Mouse (Mus musculus) MEL (cell line): ENCODE results near the gene Tbc1d10c. TPM values are rescaled to one million over a fixed set of nuclear protein-coding genes. Genes with fewer than 3 reads are reported as not detected.
A peak's percentile ranks its signal among the peaks of the same experiment; 100 is the strongest.

Source experiments
- DNase-seq: peaks from one replicate; pipeline ENCODE4 v3.0.0; 2011; ENCODE audit warnings: low read depth, low spot score
- H3K27ac ChIP-seq: 2 replicates; pipeline ENCODE4 v1.5.1; 2012; ENCODE audit warnings: low read depth, mild to moderate bottlenecking, control low read depth, low read length, moderate library complexity; ENCODE audit not compliant: control insufficient read depth
- H3K27me3 ChIP-seq, 2 experiments: fragments of 150-350 bp in 1 of 2; sonication (generic) in 1 of 2; 2 replicates each; pipeline ENCODE4 v1.6.1; 2012; ENCODE audit warnings: low read length in 2 of 2, mild to moderate bottlenecking in 2 of 2, improper control_type of control experiment in 1 of 2, moderate library complexity in 1 of 2; ENCODE audit not compliant: insufficient read depth in 2 of 2, control insufficient read depth in 1 of 2
- H3K36me3 ChIP-seq, 2 experiments: 2 replicates each; pipeline ENCODE4 v1.6.1; 2012 to 2014; ENCODE audit warnings: low read length in 2 of 2, improper control_type of control experiment in 1 of 2, inconsistent platforms in 1 of 2, mild to moderate bottlenecking in 1 of 2; ENCODE audit not compliant: insufficient read depth in 2 of 2, control insufficient read depth in 1 of 2
- H3K4me1 ChIP-seq, 2 experiments: fragments of 150-350 bp in 1 of 2; sonication (generic) in 1 of 2; 2 replicates each; pipeline ENCODE4 v1.6.1; 2012; ENCODE audit warnings: low read length in 2 of 2, improper control_type of control experiment in 1 of 2, mild to moderate bottlenecking in 1 of 2; ENCODE audit not compliant: insufficient read depth in 2 of 2, control insufficient read depth in 1 of 2
- H3K4me3 ChIP-seq, 2 experiments: fragments of 150-350 bp in 1 of 2; sonication (generic) in 1 of 2; 2 replicates each; pipeline ENCODE4 v1.5.1; 2012; ENCODE audit warnings: low read depth in 2 of 2, low read length in 2 of 2, mild to moderate bottlenecking in 2 of 2, moderate library complexity in 2 of 2, control low read depth in 1 of 2, improper control_type of control experiment in 1 of 2; ENCODE audit not compliant: control insufficient read depth in 1 of 2, insufficient read depth in 1 of 2
- H3K79me2 ChIP-seq: 2 replicates; pipeline ENCODE4 v1.6.1; 2012; ENCODE audit warnings: mild to moderate bottlenecking, low read length, moderate library complexity; ENCODE audit not compliant: control insufficient read depth, poor library complexity, insufficient read depth
- H3K9ac ChIP-seq: 2 replicates; pipeline ENCODE4 v1.6.1; 2012; ENCODE audit warnings: low read depth, mild to moderate bottlenecking, control low read depth, low read length, moderate library complexity; ENCODE audit not compliant: control insufficient read depth, poor library complexity, severe bottlenecking
- H3K9me3 ChIP-seq: fragments of 150-350 bp; sonication (generic); replicated peaks from 2 replicates; pipeline ENCODE4 v1.6.1; 2012; ENCODE audit warnings: mild to moderate bottlenecking, low read length, improper control_type of control experiment, moderate library complexity; ENCODE audit not compliant: insufficient read depth
- BHLHE40 ChIP-seq: IDR thresholded peaks from 2 replicates; pipeline ENCODE4 v1.6.1; 2012; ENCODE audit warnings: low read depth, mild to moderate bottlenecking, inconsistent platforms, low read length, improper control_type of control experiment, borderline replicate concordance
- CHD1 ChIP-seq: IDR thresholded peaks from 2 replicates; pipeline ENCODE4 v1.6.1; 2012; ENCODE audit warnings: low read depth, mild to moderate bottlenecking, inconsistent platforms, low read length, improper control_type of control experiment
- CTCF ChIP-seq, 3 experiments: IDR thresholded peaks in 2 of 3; conservative IDR thresholded peaks in 1 of 3; 2 replicates each; pipeline ENCODE4 v1.5.1; 2011 to 2012; ENCODE audit warnings: low read length in 3 of 3, low read depth in 2 of 3, mild to moderate bottlenecking in 2 of 3, improper control_type of control experiment in 1 of 3, inconsistent platforms in 1 of 3, mixed read lengths in 1 of 3, moderate library complexity in 1 of 3; ENCODE audit not compliant: control insufficient read depth in 1 of 3, insufficient read depth in 1 of 3, poor library complexity in 1 of 3, severe bottlenecking in 1 of 3
- E2F4 ChIP-seq: IDR thresholded peaks from 2 replicates; pipeline ENCODE4 v1.6.1; 2011; ENCODE audit warnings: low read depth, low read length, improper control_type of control experiment, borderline replicate concordance
- ELF1 ChIP-seq: IDR thresholded peaks from 2 replicates; pipeline ENCODE4 v1.6.1; 2014; ENCODE audit warnings: low read depth, mild to moderate bottlenecking, inconsistent platforms, low read length, improper control_type of control experiment, moderate library complexity
- EP300 ChIP-seq, 2 experiments: IDR thresholded peaks; 2 replicates each; pipeline ENCODE4 v1.6.1; 2011; ENCODE audit warnings: improper control_type of control experiment in 2 of 2, low read length in 2 of 2, low read depth in 1 of 2, mild to moderate bottlenecking in 1 of 2
- ETS1 ChIP-seq: IDR thresholded peaks from 2 replicates; pipeline ENCODE4 v1.6.1; 2012; ENCODE audit warnings: low read depth, mild to moderate bottlenecking, inconsistent platforms, low read length, improper control_type of control experiment, moderate library complexity
- HCFC1 ChIP-seq: IDR thresholded peaks from 2 replicates; pipeline ENCODE4 v1.6.1; 2012; ENCODE audit warnings: low read depth, mild to moderate bottlenecking, inconsistent platforms, low read length, improper control_type of control experiment, moderate library complexity
- MAX ChIP-seq: IDR thresholded peaks from 2 replicates; pipeline ENCODE4 v1.6.1; 2011; ENCODE audit warnings: low read length, improper control_type of control experiment
- MAZ ChIP-seq: IDR thresholded peaks from 2 replicates; pipeline ENCODE4 v1.6.1; 2012; ENCODE audit warnings: low read depth, mild to moderate bottlenecking, inconsistent platforms, low read length, improper control_type of control experiment
- MEF2A ChIP-seq: IDR thresholded peaks from 2 replicates; pipeline ENCODE4 v1.6.1; 2014; ENCODE audit warnings: low read depth, mild to moderate bottlenecking, inconsistent platforms, low read length, improper control_type of control experiment; ENCODE audit not compliant: poor library complexity, insufficient replicate concordance, severe bottlenecking; ENCODE audit errors: extremely low read depth
- MXI1 ChIP-seq: IDR thresholded peaks from 2 replicates; pipeline ENCODE4 v1.6.1; 2011; ENCODE audit warnings: mild to moderate bottlenecking, low read depth, low read length, improper control_type of control experiment
- MYB ChIP-seq: IDR thresholded peaks from 2 replicates; pipeline ENCODE4 v1.6.1; 2011; ENCODE audit warnings: mild to moderate bottlenecking, low read depth, low read length, improper control_type of control experiment
- MYC ChIP-seq: IDR thresholded peaks from 2 replicates; pipeline ENCODE4 v1.6.1; 2011; ENCODE audit warnings: low read depth, mild to moderate bottlenecking, low read length, improper control_type of control experiment, moderate library complexity
- NRF1 ChIP-seq: IDR thresholded peaks from 2 replicates; pipeline ENCODE4 v1.6.1; 2014; ENCODE audit warnings: low read depth, mild to moderate bottlenecking, inconsistent platforms, low read length, improper control_type of control experiment, moderate library complexity; ENCODE audit not compliant: poor library complexity, insufficient read depth, severe bottlenecking
- POLR2A ChIP-seq, 2 experiments: IDR thresholded peaks; 2 replicates each; pipeline ENCODE4 v1.6.1; 2011 to 2012; ENCODE audit warnings: low read length in 2 of 2, mild to moderate bottlenecking in 2 of 2, control low read depth in 1 of 2, improper control_type of control experiment in 1 of 2, low read depth in 1 of 2, moderate library complexity in 1 of 2; ENCODE audit not compliant: control insufficient read depth in 1 of 2, insufficient read depth in 1 of 2, poor library complexity in 1 of 2
- POLR2AphosphoS2 ChIP-seq: IDR thresholded peaks from 2 replicates; pipeline ENCODE4 v1.6.1; 2011; ENCODE audit warnings: low read length, improper control_type of control experiment
- RAD21 ChIP-seq: IDR thresholded peaks from 2 replicates; pipeline ENCODE4 v1.6.1; 2011; ENCODE audit warnings: mild to moderate bottlenecking, low read depth, low read length, improper control_type of control experiment
- SIN3A ChIP-seq: IDR thresholded peaks from 2 replicates; pipeline ENCODE4 v1.6.1; 2012; ENCODE audit warnings: low read length, improper control_type of control experiment, inconsistent platforms
- SMC3 ChIP-seq: IDR thresholded peaks from 2 replicates; pipeline ENCODE4 v1.6.1; 2011; ENCODE audit warnings: low read depth, low read length, improper control_type of control experiment
- TAL1 ChIP-seq: IDR thresholded peaks from 2 replicates; pipeline ENCODE4 v1.6.1; 2012; ENCODE audit warnings: mild to moderate bottlenecking, inconsistent platforms, low read length, moderate library complexity, mixed read lengths
- UBTF ChIP-seq: IDR thresholded peaks from 2 replicates; pipeline ENCODE4 v1.6.1; 2012; ENCODE audit warnings: low read depth, mild to moderate bottlenecking, inconsistent platforms, low read length, improper control_type of control experiment, moderate library complexity, borderline replicate concordance; ENCODE audit not compliant: insufficient read depth
- USF1 ChIP-seq: IDR thresholded peaks from 2 replicates; pipeline ENCODE4 v1.6.1; 2014; ENCODE audit warnings: low read depth, mild to moderate bottlenecking, inconsistent platforms, low read length, improper control_type of control experiment, moderate library complexity
- ZC3H11A ChIP-seq: IDR thresholded peaks from 2 replicates; pipeline ENCODE4 v1.6.1; 2012; ENCODE audit warnings: low read depth, mild to moderate bottlenecking, inconsistent platforms, low read length, improper control_type of control experiment
- ZKSCAN1 ChIP-seq: IDR thresholded peaks from 2 replicates; pipeline ENCODE4 v1.6.1; 2012; ENCODE audit warnings: low read depth, mild to moderate bottlenecking, inconsistent platforms, low read length, improper control_type of control experiment, moderate library complexity
- ZNF384 ChIP-seq: IDR thresholded peaks from 2 replicates; pipeline ENCODE4 v1.6.1; 2012; ENCODE audit warnings: low read depth, mild to moderate bottlenecking, inconsistent platforms, low read length, improper control_type of control experiment
- polyA plus RNA-seq, 2 experiments: library from polyadenylated mRNA; stranded (reverse) in 1 of 2; unstranded in 1 of 2; fragments of >175 nt in 1 of 2; fragments of >200 nt in 1 of 2; gene quantifications; 2 replicates each; pipeline versions ENCODE4 v1.2.1 to v1.2.4; 2012; ENCODE audit warnings: low replicate concordance in 2 of 2, low read depth in 1 of 2; ENCODE audit not compliant: insufficient read length in 2 of 2, insufficient read depth in 1 of 2, missing spikeins in 1 of 2
- total RNA-seq: library from RNA; depleted of rRNA; stranded (reverse); fragments of 300-350 nt; gene quantifications from 2 replicates; pipeline ENCODE4 v1.2.3, GENCODE M21; 2012

The Tbc1d10c gene
- total and polyA plus RNA-seq, 3 experiments: 14.0 to 15.5 TPM; not detected in 1

DNA sequence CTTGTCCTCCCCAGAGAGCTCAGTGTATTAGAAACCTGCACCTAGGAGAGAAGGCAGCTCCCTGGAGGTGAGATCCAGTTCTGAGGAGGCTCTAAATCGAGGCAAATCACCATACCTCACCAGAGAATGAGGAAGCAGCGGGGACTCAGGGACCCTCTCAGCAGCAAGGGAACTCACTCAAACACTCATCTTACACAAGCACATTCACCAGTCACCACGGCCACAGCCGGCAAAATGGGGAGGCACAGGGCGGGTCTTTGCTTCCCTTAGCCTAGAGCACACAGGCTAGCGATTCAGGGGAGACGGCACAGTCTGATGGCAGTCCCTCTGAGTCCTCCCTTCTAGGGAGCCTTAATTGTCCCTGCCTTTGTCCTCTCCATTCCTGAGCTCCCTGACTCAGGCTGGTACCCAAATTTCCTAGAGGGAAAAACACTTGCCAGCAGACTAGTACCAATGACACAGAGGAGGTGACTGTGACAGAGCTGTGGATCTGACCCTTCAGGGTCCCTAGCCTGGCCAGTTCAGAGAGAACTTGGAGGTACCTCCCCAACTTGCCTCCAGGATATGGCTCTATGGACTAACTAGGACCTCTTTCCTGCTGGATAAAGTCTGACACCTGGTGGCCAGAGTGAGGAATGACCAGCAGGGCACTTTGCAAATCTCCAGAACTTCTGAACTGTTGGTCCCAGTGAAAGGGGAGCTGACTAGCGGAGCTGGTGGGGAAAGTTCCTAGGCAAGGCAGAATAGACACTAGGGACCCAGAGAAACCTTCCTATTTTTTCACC is 37.0 kb upstream of the Tbc1d10c start:
- DNase-seq: peak; percentile 89
- H3K9me3 ChIP-seq: no peaks in the 10 kb centered on the region
- peak; percentile 48; the same call in 1 of the 2 replicates for TF ChIP-seq ELF1
- TF ChIP-seq USF1: 0 out of 2 replicates have a peak, but pooled peaks have one; percentile 8
- no peak for TF ChIP-seq POLR2A (IDR thresholded peaks at IDR 0.05; ENCODE audit: control insufficient read depth in 1 of 2, insufficient read depth in 1 of 2, low read depth in 1 of 2, low read length in 2 of 2, poor library complexity in 1 of 2)
- peak; percentile 78 for TF ChIP-seq SIN3A
- TF ChIP-seq ZNF384: no peak
- TF ChIP-seq ZC3H11A: peak; percentile 94
- no peak for TF ChIP-seq MYC
- TF ChIP-seq NRF1: no peak
- TF ChIP-seq BHLHE40: no peak
- no peak for TF ChIP-seq E2F4
- peak; percentile 99 for TF ChIP-seq RAD21
- 0 out of 2 replicates have a peak, but pooled peaks have one; percentile 38 for TF ChIP-seq HCFC1
- TF ChIP-seq ETS1: 0 out of 2 replicates have a peak, but pooled peaks have one; percentile 16
- TF ChIP-seq MEF2A: no peak
- TF ChIP-seq ZKSCAN1: peak; percentile 48; the same call in 1 of the 2 replicates
- no peak for TF ChIP-seq MYB
- no peak for TF ChIP-seq UBTF
- no peak for TF ChIP-seq TAL1
- TF ChIP-seq POLR2AphosphoS2: no peak
- TF ChIP-seq MAZ: 0 out of 2 replicates have a peak, but pooled peaks have one; percentile 34
- TF ChIP-seq MAX: no peak
- 0 out of 4 replicates have a peak, but pooled peaks of 1 of the 2 experiments have one; percentile 19 for TF ChIP-seq EP300 (IDR thresholded peaks at IDR 0.05; ENCODE audit: low read depth in 1 of 2, low read length in 2 of 2)
- TF ChIP-seq CTCF (IDR thresholded peaks at IDR 0.05 in 2 of 3, conservative IDR thresholded peaks at IDR 0.05 in 1 of 3; ENCODE audit: control insufficient read depth in 1 of 3, insufficient read depth in 1 of 3, low read depth in 2 of 3, low read length in 3 of 3, poor library complexity in 1 of 3, severe bottlenecking in 1 of 3): peak; percentile 88 to 98 (median 98)
- TF ChIP-seq CHD1: no peak
- TF ChIP-seq SMC3: peak; percentile 98
- TF ChIP-seq MXI1: peak; percentile 55; the same call in 1 of the 2 replicates
- H3K4me1 ChIP-seq: peaks cover 2 to 29% of the 10 kb centered on the region in 2 experiments; a peak in 3 of 4 replicates
- H3K27ac ChIP-seq: no peak overlapping the region
- no peak overlapping the region for H3K4me3 ChIP-seq
- H3K9ac ChIP-seq: peak overlapping the region; percentile 35; the same call in 1 of the 2 replicates
- H3K79me2 ChIP-seq: peaks cover 2% of the 10 kb centered on the region; the same call in 1 of the 2 replicates
- H3K36me3 ChIP-seq: peaks cover 0 to 11% of the 10 kb centered on the region in 2 experiments; a peak in 2 of 4 replicates
- H3K27me3 ChIP-seq: no peaks in the 10 kb centered on the region
